Mouse (Mus musculus): ENCODE data around the gene Prcd. TPM values are rescaled to one million over a fixed set of nuclear protein-coding genes. Genes with fewer than 3 reads are reported as not detected.

The Prcd gene
- total RNA-seq, 2 experiments from 2014 or later, result 2.1 TPM; not detected in 1

DNA sequence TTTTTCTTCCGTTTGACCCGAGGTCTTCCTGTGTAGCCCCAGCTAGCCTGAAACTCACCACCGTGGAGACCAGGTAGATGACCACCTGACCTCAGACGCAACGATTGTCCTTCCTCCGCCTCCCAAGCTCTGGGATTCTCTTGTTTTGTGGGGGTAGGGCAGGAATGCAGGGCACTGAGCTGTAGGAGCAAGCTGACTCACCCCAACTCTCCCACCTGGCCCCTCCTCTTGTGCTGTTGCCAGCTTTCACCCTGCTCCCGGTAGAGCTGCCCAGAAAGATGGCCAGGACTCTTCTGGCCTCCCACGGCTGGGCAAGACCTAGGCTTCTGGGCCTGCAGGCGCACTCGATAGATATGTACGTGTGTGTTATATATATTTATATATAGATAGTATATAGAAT lies 7.2 kb upstream of the Prcd start:
- no peak for ATAC-seq (replicated peaks; ENCODE audit: low FRiP score, low TSS enrichment, poor library complexity, severe bottlenecking)

DNA sequence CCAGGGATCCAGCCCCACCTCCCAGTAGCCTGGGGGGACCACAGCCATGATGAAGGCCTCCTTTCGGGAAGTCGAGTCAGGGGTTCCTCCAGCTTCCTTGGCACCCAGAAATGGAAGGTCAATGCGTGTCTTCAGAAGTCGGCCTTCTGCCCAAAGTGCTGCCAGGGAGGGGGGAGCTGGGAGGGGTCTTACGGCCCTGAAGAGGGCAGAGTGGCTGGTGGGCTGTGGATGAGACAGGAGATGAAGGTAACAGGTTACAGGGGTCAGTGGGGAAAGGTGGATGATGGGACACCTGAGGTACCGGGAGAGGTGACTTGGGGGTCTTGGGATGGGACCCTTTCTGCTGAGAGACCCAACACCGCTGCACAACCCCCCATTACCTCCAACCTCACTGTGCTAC lies 6.6 kb upstream of the Prcd start:
- ATAC-seq (replicated peaks; ENCODE audit: low FRiP score, low TSS enrichment, poor library complexity, severe bottlenecking), result no peak

DNA sequence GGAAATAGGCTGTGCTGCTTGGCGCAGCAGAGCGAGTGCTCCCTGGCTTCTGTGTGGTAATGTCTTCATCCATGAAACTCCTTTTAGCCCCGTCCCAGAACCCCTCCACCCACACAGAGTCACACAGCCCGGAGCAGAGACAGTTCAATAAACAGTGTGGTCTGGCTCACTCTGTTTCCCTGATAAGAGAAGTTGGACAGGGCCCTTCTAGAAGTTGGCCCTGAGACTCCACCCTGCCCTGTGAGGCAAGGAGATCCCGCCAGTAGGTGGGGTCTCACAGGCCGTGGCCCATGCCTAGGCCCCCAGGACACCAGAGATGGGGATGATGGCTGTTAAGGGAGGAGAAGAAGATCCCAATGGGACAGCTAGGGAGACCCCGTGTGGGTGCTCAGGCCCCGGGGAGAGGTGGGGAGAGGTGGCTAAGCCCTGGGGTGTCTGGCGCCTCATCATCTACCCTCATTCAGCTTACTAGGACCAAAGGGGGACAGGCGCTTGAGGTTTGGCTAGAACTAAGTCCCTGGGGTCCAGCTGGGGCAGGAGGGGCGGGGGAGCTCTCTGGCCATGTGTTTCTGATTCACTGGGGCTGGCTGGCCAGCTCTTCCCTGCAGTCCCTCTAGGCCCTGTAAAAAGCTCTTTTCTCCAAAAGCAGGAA lies 5.9 kb upstream of the Prcd start:
- peak; percentile 62 for ATAC-seq (replicated peaks; ENCODE audit: low FRiP score, low TSS enrichment, poor library complexity, severe bottlenecking)

DNA sequence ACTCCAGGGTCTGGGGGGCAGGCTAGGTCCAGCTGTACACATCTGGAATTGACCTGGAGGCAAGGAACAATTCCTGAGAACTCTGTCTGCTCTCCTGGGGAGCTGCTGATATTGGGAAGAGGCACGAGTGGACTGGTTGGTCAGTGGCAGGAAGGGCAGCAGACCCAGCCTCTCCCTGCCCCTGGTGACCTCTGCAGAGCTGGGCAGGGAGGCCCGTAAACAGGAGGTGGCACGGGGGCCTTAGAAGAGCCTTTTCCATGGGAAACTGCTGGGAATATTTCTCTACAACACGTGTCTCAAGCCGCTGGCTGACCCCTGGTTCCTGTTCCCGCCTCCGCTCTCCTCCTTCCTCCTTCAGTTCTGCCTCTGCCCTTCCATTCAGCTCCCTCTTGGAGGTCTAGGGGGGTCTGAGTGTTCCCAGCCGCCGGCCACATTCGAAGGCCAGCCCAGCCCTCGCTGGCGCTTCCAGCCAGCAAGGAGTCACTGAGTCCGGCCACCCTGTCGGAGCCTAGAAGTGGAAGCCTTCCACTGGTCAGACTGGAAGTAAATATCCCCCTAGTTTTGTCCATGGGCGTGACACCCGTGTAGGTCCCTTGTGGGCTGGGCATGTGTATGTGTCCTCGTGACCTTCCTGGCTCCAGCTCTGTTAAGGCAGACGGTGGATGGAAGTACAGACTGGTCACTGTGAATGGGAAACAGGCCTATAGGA lies 5.0 kb upstream of the Prcd start:
- no peak for ATAC-seq (replicated peaks; ENCODE audit: low FRiP score, low TSS enrichment, poor library complexity, severe bottlenecking)

DNA sequence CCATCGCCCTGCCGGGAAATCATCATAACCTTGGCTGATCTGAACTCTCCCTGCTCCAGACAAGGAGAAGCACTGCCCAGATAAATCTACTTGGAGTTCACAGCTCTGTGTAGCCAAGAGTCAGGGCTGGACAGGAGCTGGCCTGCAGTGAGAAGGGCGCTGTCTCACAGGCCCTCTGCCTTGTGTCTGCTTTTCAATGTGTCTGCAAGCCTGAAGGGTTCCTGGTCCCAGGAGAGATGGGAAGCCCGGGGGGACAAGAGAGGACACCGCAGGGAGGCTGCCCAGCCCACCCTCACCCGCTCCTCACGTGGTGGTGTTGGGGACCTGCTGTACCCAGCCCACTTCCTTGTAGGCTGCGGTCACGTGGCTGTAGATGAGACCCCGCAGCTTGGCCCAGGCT lies 4.4 kb upstream of the Prcd start:
- no peak for ATAC-seq (replicated peaks; ENCODE audit: low FRiP score, low TSS enrichment, poor library complexity, severe bottlenecking)

DNA sequence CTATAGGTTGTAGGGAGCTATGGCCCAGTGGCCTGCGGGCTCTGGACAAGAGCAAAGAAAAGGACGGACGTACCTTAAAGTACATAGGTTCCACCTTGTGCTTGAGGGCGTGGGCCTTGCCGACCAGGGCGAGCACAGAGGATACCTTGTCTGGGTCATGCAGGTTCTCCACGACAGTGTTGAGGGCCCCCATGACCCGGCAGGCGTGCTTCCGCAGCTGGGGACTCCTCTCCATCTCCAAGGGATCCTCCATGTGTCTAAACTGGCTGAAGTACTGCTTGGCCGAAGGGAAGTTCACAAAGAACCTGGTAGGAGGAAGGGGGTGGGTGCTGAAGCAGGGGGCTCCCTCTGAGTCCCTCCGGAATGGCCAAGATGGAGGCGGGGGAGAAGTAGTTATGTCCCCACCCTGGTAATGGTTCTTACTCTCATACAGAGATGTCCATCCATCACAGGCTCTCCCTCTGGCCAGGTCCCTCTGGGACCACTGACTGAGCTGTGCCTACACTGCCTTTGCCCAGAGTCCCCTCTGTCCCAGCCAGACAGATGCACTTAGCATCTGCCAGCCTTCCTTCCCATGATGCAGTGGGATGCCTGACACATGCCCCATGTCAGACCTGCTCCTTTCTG lies 3.5 kb upstream of the Prcd start:
- ATAC-seq (replicated peaks; ENCODE audit: low FRiP score, low TSS enrichment, poor library complexity, severe bottlenecking), result no peak

DNA sequence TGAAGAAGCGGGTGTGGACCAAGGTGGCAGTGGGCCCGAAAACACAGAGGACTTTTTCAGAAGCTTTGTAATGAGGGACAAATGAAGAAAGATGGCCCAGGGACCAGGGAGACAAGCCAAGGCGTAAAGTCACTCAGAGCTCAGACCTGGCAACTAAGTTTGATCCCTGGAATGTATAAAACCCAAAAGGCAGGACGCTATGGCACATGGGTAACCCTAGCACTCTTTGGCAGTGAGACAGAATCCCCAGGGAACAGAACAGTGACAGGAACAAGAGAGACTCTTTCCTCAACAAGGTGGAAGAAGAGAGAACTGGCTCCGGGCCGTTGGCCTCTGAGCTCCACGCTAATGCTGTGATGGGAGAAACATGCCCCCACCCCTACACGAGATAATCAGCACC lies 2.5 kb upstream of the Prcd start:
- ATAC-seq (replicated peaks; ENCODE audit: low FRiP score, low TSS enrichment, poor library complexity, severe bottlenecking), result no peak

DNA sequence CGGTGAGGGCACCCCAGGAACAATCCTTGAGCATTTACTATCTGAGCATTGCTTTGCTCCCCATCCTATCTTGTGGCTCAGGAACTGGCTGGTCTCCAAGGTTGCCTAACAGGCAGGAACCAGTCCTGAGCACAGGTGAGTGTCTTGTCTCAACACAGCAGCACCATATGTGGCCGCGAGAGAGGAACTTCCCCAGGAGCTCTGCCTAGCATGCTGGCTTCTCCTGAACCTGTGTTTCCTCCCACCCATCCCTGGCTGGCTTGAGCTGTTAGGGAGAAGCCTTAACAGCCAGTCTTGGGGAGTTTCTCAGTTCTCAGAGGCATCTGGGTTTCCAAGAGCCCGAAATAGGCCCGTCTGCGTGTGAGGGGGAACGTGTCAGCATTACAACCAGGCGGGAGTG lies 2.0 kb upstream of the Prcd start:
- no peak for ATAC-seq (replicated peaks; ENCODE audit: low FRiP score, low TSS enrichment, poor library complexity, severe bottlenecking)

DNA sequence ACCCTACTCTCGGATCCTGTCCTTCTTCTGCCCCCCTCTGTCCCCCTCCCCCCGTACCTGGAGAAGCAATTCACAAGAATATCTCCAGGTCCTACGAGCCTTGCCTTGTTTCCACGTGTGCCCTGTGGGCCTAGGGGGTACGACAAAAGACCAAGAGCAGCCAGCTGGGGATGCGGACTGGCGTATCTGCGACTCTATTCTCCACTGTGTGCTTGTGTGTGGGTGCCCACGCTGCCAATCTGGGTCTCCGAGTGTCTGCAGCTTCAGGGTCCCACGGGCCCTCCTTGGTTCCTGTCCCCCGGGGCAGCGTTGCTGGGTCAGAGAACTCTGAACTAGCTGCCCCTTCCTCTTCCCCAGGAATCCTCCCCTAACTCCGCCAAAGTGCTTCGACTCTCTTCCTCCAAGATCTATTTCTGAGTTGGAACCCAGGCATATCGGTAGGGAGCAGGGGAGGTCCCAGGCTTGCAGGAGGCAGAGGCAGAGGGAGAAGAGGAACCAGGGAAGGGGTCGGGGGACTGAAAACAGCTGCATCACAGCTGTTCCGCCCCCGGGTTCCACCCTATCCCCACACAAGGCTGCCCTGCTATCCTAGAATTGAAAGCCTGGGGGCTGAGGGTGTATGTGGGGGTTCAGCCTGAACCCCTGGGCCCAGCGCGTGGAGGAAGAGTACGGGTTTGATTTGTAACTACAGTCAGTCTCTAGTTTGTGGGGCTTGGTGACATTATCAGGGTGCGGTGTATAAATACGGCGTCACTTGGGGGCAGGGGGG lies 820 bp upstream of the Prcd start:
- no peak for ATAC-seq (replicated peaks; ENCODE audit: low FRiP score, low TSS enrichment, poor library complexity, severe bottlenecking)

DNA sequence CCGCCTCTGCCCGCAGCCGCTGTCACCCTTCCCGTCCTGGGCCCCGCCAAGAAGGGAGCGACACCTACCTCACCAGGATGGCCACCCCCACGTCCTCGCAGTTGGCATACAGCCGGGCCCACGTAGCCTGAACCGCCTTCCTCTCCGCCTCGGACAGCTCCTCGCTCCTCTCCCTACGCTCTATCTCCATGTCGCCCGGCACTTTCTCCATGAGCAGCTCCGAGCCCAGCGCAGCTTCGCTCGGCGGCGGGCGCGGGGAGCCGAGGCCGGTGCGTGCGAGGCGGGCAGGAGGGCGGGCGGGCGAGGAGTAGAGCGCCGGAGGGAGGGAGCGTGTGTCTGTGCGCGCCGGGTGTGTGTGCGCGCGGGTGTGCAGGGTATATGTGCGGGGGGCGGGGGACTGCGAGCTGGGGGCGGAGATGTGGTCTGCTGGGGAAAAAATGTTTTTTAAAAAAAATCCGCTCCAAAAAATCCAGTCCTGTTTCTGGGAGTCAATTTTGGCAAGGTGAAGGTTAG lies 431 bp downstream of the Prcd start:
- ATAC-seq (replicated peaks; ENCODE audit: low FRiP score, low TSS enrichment, poor library complexity, severe bottlenecking), result no peak

DNA sequence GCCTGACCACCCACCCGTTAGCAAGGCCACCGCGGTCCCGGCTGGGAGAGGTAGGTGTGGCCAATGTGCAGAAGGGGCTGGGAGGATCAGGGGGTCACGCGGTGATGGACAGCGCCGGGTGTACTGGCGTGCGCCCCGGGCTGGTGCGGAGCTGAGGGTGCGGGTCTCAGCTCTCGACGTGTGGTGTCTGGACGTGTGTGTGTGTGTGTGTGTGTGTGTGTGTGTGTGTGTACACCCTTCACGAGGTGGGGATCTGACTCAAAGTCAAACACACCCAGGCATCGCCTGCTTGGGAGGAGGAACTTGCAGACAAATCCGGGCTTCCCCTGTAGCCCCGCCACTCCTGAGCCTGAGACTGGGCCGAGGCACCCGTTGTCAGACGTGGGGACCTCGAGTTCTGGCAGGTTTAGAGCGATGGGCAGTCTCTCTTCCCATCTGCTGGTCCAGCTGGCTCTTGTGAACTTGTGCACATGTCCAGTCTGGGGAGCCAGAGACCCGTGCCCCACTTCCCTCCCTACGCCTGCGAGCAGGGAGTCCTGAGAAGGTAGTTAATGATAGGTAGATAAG lies 1.0 kb downstream of the Prcd start, which contains the start of gene Cygb:
Gene Cygb, minus strand, starts transcription at position 59 of the 567 bp plus-strand sequence.
- ATAC-seq (replicated peaks; ENCODE audit: low FRiP score, low TSS enrichment, poor library complexity, severe bottlenecking), result no peak

DNA sequence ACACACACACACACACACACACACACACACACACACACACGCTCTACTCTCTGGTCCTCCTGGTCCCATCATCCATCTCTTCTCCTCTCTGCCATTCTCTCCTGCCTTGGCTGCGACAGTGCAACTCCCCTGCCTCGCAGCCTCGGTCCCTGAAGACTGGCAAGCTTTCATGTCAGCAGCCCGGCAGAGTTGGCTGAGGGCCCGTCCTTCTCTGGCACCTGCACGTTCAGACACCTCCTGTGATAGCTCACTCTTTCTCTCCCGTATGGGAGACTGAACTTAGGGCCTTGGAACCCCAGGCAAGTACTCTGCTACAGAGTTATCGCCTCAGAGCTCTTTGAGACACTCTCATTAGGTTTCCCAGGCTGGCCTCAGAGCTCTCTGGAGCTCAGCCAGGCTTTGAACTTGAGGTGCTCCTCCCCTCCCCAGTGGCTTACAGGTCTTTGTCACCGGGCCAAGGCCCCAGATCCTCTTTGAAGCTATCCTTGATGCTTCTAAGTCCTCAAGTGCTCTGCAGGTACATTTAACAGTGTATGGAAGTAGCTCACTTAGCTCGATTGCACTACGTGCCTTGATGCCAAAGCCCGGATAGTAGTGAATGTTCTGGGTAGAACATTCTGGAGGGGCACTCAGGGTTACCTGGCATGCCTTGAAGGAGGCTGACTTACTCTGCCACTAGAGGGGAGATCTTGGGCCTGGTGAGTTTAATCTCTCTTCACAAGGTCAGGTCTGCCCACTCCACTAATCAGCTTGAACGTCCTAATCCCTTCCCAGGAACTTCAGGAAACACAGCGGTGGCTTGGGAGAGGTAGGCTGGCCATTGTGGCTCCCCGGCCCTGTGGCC lies 3.2 kb downstream of the Prcd start:
- no peak for ATAC-seq (replicated peaks; ENCODE audit: low FRiP score, low TSS enrichment, poor library complexity, severe bottlenecking)

DNA sequence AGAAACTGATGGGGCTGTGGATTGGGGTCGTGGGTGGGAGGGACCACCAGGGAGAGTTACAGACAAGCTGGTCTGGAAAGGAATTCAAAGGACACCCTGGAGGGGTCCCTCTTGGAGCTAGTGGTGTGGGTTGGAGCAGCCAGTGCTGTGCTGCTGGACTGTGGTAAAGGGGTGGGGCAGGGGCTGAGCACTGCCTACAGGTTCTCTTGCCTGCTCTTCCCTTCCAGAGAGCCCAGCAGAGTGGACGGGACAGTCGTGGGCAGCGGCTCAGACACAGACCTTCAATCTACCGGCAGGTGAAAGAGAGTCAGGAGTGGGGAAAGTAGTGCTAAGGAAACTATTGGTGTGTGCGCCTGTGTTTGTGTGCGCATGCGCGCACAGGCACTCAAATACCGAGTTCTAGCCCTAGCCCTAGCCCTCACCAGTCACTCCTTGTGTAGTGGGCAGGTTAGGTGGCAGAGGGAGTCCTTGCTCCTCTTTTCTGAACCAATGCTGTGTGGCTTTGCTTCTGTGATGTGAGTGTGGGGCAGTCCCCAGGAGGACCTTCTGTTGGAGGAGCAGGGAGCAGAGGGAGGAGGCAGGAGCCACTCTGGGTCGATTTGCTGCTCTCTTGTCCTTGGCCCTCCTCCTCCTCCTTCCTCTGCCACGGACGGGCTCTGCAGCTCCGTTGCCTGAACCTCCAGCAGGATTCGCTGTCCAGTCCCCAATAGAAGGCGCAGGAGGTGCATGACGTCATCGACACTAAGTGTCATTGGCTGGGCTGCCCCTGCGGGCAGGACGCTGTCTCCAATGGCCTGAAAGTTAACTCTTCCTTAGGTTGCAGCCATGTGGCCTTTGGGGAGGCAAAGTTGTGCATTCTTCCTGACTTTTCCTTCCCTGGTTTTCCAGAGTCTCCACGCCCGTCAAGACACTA lies 4.2 kb downstream of the Prcd start:
- peak; percentile 95 for ATAC-seq (replicated peaks; ENCODE audit: low FRiP score, low TSS enrichment, poor library complexity, severe bottlenecking)

DNA sequence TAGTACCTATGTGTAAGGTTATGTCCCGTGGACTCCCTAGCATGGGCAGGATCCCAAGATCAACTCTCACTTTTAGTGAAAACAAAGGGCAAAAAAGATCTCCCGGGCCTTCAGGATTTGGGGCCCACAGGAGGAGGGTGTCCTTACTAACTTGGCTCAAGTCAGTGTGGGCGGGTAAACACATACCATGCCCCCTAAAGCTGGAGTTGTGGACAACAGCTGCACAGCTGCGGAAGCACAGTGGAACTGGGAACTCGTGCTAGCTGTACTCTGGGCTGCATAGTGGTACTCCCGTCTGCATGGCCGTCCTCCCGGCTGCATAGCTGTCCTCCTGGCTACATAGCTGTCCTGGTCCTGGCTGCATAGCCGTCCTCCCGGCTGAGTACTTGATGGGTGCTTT lies 4.9 kb downstream of the Prcd start:
- ATAC-seq (replicated peaks; ENCODE audit: low FRiP score, low TSS enrichment, poor library complexity, severe bottlenecking), result no peak

DNA sequence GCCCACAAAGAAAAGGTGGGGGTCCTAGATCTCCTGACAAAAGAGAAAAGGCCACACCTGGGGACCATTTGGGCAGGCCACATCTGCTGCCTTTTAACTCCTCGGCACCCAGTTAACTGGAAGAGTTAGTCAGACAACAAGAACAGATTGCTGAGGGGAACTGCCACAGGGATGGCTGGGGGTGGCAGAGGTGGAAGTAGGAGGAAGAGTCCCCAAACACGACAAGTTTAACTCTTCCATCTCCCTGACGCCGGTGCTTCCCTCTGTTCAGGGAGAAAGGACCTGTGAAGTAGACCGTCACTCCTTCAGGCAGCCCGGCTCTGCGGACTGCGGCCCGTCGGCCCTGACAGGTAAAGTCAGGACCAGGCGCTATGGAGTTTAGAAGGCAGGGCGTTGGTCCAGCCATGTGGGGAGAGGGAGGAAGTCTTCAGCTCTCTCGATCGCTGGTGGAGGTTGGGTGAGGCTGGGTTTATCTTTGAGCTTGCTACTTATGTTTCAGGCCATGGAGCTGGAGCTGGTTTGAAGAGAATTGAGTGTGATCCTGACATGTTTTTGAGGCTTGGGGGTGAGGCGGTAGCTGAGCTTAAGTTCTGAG lies 5.8 kb downstream of the Prcd start:
- no peak for ATAC-seq (replicated peaks; ENCODE audit: low FRiP score, low TSS enrichment, poor library complexity, severe bottlenecking)

DNA sequence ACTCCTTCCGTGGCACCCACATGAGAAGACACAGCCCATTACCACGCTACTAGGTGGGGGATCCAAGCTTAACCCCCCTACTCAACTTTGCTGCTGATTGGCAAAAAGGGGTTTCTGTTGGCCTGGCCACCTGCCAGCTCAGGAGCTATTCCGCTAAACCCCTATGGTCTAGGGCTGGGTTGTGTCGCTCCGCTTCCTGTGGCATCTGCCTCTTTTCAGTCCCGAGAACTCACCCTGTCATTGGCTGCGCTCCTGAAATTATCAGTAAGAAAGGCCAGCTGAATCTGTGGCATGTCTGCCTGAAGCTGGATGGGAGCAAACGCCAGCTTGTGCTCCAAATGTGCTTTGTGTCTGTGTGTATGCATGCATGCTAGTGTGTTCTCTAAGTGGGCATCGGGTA lies 6.8 kb downstream of the Prcd start:
- no peak for ATAC-seq (replicated peaks; ENCODE audit: low FRiP score, low TSS enrichment, poor library complexity, severe bottlenecking)

DNA sequence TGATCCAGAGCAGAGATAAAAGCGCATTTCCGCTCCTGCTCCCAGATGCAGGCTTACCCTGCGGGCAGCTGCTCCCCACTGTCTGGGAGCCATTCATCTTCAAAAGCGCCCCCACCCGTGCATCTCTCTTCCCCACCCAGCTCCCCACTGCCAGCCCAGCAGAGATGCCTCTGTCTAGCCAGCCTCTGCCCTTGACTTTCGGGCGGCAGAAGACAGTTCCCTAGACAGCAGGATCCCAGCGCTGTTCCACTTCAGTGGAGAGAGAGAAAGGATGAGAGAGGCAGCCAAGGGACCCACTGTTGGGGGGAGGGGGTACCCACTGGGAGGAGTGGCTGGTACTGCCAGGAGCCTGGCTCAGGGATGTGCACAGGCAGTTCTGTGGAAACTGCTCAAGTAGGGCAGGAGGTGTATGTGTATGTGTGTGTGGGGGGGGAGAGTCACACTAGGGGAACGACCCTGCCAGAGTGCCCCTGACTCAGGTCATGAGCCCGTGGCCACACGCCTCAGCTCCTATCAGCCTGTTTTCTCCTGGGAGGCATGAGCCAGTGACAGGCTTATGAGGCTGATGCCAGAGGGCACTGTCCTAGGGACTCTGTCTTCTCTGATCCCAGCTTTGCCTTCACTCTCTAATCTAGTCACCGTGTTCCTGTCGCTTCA lies 8.1 kb downstream of the Prcd start:
- ATAC-seq (replicated peaks; ENCODE audit: low FRiP score, low TSS enrichment, poor library complexity, severe bottlenecking), result no peak

Data from megakaryocyte-erythroid progenitor cell, adult 5-6 weeks (primary cell).